Comparison of ENCODE assay signal across 7 mouse cellular contexts in genomic region chr10:12726041-12726608, GRCm38 (mm10).
A peak's percentile ranks its signal among the peaks of the same experiment; 100 is the strongest.
DNase-seq lines count a peak whose midpoint lies in the region; ATAC-seq and TF ChIP-seq lines count a peak whose summit lies in the region.

No protein-coding gene starts in this region.

- 54% methylated on average over 13 of the region's 13 CpGs for WGBS in intestine, embryonic 16.5 days

- peak; percentile 11 for DNase-seq in 3134 (ENCODE audit: extremely low read depth, insufficient read length, low spot score)
- peak; percentile 35 for DNase-seq in Patski (ENCODE audit: low read depth, low spot score)
- peak; percentile 81 for DNase-seq in lung, postnatal 36 days
- DNase-seq in right cerebral cortex, postnatal 25 days, result no peak
- no peak for DNase-seq in layer of hippocampus, adult 9-10 months (ENCODE audit: low spot score)
- no peak for DNase-seq in gastrocnemius, postnatal 25 days

- no peak overlapping the region for H3K9ac ChIP-seq in intestine, embryonic 16.5 days (ENCODE audit: low read depth, low read length)

- H3K4me1 ChIP-seq in intestine, embryonic 16.5 days (ENCODE audit: control insufficient read depth, insufficient read depth, low read length), result peaks cover 8% of the 10 kb centered on the region; the same call in 1 of the 2 replicates

- H3K9me3 ChIP-seq in intestine, embryonic 16.5 days (ENCODE audit: control insufficient read depth, low read length), result no peaks in the 10 kb centered on the region

- in situ Hi-C loops in Patski (cut with MboI; ENCODE audit: low pct_unique_long_range_greater_than_20kb), result no loop called here

- H3K4me3 ChIP-seq in intestine, embryonic 16.5 days (ENCODE audit: low read length), result no peak overlapping the region

- ATAC-seq in Patski, result peak; percentile 52
- ATAC-seq in intestine, embryonic 16.5 days, result peak; percentile 96

- CTCF ChIA-PET in Patski (lab: Charles Lee), result no interaction called here

- peak overlapping the region; percentile 26; the same call in 1 of the 2 replicates for H3K4me2 ChIP-seq in intestine, embryonic 16.5 days (ENCODE audit: low read depth, low read length)

- POLR2A ChIA-PET in Patski (lab: Charles Lee), result interaction anchor here (0.7 kb wide), 1 partner anchor 81 kb away, joined by 4 read pairs; no protein-coding TSS in a partner anchor

- no peak for TF ChIP-seq CTCF in Patski (IDR thresholded peaks at IDR 0.05)

- no peaks in the 10 kb centered on the region for H3K27me3 ChIP-seq in Patski
- H3K27me3 ChIP-seq in intestine, embryonic 16.5 days (replicated peaks; ENCODE audit: control insufficient read depth, insufficient read depth, low read length), result no peaks in the 10 kb centered on the region

- peaks cover 3% of the 10 kb centered on the region; the same call in 1 of the 2 replicates for H3K36me3 ChIP-seq in intestine, embryonic 16.5 days (ENCODE audit: control insufficient read depth, insufficient read depth, low read length)

- H3K27ac ChIP-seq in intestine, embryonic 16.5 days (ENCODE audit: low read length), result no peak overlapping the region

Comparison
In these comparisons a context has a peak if more than half of its experiments do, and no peak if none do; other contexts are left out.
1. DNase-seq: peak in 3134 (single experiment), Patski (single experiment) and lung, postnatal 36 days (single experiment); none in right cerebral cortex, postnatal 25 days (single experiment), layer of hippocampus, adult 9-10 months (single experiment) and gastrocnemius, postnatal 25 days (single experiment).